Mouse (Mus musculus) gastrocnemius, postnatal 25 days (tissue): Measurements from ENCODE around the gene Gm20708. TPM values are rescaled to one million over a fixed set of nuclear protein-coding genes. Genes with fewer than 3 reads are reported as not detected.
A peak's percentile ranks its signal among the peaks of the same experiment; 100 is the strongest.

ENCODE experiments used
- DNase-seq: peaks from one replicate; pipeline ENCODE4 v3.0.0; 2022
- total RNA-seq, 2 experiments: library from RNA; stranded (reverse); gene quantifications; 1 replicate in 1 of 2; 2 replicates in 1 of 2; pipeline ENCODE4 v1.2.3; 2021

Gene Gm20708
- total RNA-seq, 2 experiments from 2014 or later = 1.0 to 1.1 TPM

DNA sequence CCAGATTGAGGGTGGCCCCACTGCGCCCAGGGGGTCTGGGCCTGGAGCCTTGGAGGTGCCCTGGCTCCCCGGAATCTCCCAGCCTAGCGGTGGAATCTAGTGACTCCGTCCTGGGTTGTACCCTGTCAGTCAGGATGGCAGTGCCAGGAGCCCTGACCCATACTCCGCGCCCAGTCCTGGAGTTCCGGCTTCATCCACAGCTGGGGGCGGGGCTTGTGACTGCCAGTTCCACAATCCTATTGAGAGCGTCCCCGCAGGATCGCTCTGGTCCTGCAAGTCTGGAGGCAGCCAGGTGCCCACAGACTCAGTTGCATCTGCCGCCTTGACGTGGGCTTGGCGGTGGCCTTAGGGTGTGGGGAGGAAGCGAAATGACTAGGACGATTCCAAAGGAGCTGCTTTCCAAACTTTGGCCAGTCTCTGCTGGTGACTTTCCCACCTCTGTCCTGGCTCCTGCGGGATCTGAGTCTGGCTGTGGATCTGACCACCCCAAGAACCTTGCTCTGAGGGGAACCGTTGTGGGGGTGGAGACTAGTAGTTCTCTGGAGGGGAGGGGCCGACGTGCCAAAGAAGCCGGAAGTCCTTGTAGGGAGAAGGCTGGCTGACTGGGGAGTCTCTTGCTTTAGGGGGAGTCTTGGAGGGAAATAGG lies 1.1 kb downstream of the Gm20708 start:
- DNase-seq = peak; percentile 86

DNA sequence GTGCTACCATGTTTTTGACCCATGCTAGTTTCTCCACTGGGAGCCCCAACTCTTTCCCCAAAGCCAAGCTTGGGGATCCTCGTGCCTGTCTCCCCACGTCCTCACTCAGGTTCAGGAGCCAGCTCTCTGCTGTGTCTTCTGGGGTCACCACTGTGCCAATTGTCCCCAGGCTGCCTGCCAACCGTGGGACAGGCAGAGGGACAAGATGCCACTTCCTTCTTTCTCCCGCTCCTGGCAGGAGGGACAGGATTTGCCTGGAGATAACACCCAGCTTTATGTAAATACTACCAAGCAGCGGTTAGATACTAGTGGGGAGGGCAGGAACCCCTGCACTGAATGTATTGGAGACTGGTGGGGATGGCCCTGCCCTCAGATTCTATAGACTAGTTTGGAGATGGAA lies 4.4 kb downstream of the Gm20708 start:
- DNase-seq = no peak

DNA sequence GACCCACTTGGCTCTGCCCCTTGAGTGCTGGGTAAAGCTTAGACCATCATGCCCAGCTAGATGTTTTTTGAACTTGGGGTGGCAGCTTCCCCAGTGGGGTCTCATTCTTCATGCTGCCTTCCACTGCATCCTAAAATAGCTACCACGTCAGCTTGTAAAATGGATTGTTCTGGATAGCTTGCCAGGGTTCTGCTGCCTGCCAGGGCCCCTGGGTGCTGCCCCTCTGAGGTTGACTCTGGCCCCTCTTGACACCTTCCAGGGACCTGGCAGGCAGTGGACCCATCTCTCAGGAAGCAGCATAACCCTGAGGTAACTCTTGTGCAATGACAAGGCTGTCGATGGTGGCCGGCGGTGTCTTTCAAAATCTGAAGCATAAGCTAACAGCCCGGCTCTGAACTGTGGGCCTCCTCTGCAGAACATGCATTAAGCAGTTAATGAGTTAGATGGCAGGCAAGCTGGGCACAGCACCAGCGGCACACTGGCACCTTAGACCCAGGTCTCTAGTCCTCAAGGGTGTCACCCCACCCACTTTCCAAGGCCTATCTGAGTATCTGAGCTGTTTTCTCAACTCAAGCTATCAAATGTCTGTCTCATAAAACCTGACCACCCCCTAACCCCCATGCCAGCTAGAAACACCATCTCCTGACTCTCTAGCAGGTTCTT lies 5.4 kb downstream of the Gm20708 start:
- no peak for DNase-seq

DNA sequence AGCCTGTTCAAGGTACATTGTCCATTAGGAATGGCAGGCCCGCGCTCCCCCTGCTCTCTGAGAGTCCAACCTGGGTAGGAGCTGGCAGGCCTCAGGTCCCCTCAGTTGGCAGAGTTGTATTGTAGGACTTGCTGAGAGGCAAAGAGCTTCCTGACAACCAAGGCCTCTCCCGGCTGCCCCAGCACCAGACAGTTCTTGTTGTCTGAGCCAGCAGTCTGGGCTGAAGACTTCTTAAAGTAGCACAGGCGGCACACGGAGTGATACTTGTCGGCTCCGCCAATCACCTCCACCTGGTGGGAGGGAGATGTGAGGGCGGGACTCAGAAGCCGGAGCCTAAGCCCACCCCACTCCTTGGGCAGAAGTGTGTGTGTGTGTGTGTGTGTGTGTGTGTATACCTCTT lies 6.4 kb downstream of the Gm20708 start:
- peak; percentile 57 for DNase-seq

DNA sequence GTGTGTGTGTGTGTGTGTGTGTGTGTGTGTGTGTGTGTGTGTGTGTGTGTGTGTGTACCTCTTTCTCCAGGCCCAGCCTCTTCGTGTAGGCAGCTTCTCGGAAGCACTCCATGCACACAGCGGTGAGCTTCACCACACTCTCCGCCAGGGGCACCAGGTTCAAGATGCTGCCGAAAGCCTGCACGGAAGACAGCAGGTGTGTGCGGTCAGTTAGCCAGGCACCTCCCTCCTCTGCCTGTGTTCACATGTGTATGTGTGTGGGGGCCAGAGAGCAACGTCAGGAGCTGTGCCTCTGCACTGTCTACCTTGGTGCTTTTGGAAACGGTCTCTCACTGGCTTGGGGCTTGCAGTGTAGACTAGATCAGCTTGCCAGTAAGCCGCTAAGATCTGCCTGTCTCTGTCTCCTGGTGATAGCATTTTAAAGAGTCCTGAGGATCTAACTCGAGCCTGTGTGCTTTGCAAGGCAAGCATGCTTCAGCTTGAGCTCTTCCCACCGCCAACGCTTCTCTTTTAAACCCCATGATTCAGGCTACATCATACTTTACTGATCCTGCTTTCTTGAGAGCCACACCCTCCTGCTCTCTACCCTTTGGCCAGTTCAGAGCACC lies 7.0 kb downstream of the Gm20708 start:
- DNase-seq = no peak

DNA sequence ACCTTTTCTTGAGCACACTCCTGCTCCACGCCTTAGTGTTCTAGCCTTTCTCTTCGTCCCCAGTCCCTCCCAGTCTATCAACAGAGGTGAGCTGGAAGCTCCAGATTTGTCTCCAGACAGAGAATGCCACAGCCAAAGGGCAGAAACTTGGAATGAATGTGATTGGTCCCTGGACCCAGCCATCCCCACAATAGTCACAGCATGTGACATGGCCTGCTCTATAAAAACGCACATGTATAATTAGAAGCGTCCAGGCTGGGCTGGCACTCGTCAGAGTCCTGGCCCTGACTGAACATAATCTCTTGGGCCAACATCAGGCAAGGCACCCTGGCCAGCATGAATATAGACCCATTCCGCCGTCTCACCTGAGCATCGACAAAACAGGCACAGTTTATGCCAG lies 9.6 kb downstream of the Gm20708 start:
- peak; percentile 84 for DNase-seq

DNA sequence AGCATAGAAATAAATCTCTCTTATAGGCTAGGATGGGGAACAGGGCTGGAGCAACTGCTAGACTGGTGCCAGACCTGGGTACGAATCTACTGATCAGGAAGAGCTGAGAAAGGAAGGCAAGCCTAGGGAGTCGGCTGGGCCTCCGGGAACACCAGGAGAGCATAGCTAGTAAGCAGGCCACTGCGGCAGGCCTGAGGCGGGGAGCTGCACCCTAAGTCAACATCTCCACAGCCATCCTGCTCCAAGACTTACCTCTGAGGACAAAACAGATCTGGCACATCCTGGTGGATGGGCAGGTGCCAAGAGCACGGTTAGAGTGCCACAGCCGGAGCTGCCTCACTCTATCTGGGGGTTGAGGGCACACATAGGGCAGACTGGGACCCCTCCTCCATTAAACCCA lies 10.7 kb downstream of the Gm20708 start:
- no peak for DNase-seq

DNA sequence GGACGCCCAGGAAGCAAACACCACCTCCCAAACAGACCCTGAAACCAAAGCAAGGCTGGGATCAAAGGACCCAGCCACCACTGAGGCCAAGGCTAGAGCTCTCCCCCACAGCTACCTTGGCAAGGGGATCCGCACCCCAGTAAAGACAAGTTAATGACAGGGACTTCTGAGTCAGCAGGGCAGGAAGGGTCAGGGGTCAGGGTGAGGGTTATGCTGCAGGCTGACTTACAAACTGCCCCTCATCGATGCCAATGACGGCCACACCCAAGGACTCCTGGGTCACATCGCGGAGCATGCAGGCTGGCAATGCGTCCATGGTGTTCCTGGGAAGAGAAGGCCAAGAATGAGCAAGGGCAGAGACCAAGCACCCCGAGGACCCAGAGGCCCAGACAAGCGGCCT lies 12.4 kb downstream of the Gm20708 start:
- no peak for DNase-seq

DNA sequence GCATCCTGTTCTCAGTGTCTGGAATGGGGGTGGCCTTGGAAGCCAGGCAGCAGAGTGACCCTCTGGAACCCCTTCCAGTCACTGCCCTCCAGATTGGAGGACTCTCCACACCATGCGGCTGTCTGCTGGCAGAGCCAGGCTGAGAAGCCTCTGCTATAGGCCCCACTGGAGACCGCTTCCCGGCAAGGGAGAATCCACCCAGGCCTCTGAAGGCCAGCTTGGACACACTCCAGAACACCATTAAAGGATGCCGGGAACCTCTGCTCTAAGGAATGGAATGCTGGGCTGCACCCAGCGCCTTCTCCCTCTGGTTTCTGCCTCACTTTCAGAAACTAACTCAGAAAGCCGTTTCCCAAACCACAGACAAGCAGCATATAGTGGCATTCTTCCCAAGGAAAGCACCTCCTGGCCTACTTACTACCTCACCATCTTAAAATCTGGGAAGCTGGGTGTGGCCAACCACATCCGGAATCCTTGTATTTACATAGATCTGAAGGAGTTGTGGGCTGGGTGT lies 13.3 kb downstream of the Gm20708 start:
- no peak for DNase-seq

DNA sequence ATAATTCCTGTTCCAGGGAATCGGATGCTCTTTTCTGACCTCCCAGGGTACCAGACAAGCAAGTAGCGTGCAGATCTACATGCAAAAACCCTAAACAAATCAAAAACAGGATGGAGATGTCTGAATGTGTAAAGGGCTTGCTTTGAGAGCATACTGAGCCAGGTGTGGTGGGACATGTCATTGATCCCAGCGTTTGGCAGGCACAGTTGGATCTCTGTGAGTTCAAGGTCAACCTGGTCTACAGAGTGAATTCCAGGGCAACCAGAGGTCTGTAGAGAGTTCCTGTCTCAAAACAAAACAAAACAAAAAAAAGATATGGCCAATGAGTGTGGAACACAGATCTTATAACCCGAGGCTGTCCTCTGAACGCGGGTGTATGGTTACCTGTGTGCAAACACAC lies 13.9 kb downstream of the Gm20708 start:
- no peak for DNase-seq

DNA sequence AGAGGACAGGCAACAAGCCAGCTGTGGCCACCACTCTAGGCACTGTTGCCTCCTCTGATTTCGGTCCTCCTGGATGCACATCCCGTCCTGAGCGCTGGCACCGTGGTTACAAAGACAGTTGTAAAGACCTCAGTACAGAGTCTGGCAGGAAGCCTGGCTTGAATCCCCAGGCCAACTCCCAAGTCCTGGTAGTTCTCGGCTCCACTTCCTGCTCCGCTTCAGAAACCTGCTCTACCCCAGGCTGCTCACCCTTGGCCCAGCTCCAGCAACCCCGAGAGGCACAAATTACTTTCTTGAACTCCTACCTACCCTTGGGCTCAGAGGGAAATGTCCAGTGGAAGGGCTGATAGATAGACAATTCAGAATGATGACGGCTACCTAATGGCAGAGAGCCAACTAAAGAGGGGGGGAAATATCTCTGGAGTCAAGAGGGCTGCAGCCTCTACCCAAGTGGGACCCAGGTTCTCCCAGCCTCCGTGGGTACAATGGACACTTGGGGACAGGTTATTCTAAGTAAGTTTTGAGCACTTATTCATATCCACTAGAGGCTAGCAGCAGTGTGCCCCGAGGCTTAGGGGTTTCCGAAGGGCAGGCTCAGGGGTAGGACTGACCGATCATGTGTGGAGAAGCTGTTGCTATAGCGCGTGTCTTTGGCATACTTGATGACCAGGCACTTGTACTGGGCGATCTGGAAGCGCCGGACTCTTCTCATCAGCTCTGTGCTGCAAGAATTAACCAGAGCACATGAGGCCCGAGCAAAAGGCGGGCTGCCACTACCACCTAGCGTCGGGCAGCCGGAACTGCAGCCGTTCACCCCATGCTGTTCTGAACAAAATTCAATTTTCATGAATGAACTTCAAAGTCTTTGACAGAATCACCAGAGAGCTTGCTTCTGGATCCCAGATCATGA lies 14.8 kb downstream of the Gm20708 start:
- peak; percentile 81 for DNase-seq

DNA sequence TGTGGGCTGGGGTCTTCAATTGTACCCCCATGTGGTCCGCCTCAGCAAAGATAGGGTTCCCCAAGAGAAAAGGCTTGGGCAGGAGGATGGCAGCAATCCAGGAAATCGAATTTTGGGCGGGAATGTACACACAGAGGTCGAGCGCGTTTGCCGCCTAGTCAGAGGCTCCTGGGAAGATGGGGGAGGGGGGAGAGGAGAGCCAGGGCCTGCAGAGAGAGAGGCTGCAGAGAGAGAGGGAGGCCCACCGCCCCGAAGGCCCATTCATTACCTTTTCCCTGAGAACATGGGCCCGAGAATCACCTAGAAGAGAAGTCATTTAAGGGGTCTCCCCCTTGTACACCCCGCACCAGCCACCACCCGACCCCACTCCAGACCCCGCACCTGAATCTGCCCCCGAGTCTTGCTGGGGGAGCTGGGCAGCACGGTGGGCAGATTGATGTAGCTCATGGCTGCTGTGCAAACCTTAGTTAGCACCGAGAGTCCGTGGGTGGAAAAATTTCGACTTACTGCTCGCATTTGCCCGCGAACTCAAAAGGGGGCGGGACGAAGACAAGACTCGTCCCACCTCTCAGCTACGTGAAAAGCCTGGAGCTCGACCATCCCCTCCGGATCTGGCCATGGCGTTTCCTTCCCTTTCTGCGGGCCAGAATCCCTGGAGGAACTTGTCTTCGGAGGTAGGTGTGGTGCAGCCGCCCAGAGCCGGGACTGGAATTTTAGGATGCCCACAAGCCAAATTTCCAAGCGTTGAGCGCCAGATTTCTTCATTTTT lies 16.0 kb downstream of the Gm20708 start, which contains the start of the genes Afmid and Tk1:
Afmid (plus strand) TSS at position 592 of the 769 bp plus-strand sequence.
Tk1 (minus strand) TSS at position 760 of the 769 bp plus-strand sequence.
- DNase-seq = peak; percentile 67

DNA sequence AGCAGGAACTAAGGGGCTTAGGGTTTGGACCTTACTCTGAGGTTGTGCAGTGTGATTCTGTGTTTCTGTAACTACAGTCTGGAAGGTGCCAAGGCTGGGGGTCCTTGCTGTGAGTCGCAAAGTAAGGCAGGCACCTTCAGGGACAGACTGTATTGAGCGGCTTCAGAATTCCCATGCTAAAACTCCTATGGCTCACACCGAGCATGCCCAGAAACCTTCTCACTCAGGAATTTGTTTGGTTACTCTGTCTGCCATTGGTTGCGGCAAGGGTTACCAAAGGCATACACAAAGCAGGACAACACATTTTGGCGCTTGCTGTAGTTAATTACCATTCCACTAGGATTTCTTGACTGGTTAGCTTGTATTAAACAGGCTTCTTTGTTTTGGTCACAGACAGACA lies 16.7 kb downstream of the Gm20708 start:
- DNase-seq = no peak

DNA sequence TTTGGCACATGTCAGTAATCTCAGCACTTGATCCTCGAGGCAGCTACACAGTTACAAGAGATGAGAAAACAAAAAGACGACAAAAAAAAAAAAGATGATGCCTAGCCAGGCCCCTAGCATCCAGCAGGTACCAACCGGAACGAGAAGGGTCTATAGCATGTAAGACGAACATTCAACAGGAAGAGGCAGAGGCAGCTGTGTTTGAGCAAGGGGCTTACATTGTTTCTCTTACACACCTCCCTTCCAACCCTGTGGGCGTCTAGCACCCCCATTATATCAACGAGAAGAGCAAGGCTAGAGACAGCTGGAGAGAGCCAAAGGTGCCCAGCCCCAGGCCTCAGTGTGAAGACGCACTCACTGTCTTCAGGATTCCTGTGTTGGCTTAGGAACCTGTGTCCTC lies 17.4 kb downstream of the Gm20708 start:
- DNase-seq = no peak

DNA sequence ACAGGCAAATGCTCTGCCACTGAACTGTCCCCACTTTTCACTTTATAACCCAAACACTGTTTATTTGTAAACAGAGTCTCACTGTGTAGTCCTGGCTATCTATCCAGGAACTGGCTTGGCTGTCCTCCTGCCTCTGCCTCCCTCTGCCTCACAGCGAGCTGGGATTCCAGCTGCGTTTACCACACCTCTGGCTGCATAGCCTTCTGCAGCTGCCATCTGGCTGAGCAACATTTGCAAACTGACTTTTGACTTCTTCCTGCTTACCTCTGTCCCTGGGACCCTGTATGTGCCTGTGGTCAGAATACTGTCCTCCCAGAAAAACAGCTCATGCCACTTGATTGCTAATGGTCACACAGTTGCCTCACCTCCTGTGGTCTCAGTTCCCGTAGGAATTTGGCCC lies 17.9 kb downstream of the Gm20708 start:
- no peak for DNase-seq

DNA sequence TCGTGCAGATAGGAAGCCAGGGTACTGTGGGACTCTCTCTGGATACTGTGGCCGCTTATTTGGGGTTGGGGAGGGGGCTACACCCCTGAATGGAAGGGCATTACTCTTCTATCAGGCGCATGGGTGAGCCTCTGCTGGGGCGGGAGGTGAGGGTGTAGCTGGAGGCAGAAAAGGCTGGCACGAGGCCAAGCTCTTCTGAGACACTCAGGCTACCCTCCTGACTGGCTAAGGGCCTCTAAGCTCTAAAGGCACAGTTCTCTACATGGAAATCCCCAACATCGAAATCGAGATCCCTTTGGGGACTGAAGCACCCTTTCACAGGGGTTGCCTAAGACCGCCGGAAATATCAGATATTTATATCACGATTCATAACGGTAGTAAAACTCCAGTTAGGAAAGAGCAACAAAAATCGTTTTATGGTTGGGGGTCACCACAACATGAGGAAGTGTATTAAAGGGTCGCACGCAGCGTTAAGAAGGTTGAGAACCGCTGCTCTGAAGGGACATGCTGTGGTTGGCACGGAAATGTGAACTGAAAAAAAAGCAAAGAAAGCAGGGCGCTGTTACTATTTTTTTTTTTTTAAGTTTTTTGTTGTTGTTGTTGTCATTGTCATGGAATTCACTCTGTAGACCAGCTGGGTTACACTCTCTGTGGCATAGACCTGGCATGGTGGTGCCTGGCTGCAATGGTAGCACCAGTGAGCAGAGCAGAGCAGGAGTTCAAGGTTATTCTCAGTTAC lies 18.9 kb downstream of the Gm20708 start:
- DNase-seq = no peak

DNA sequence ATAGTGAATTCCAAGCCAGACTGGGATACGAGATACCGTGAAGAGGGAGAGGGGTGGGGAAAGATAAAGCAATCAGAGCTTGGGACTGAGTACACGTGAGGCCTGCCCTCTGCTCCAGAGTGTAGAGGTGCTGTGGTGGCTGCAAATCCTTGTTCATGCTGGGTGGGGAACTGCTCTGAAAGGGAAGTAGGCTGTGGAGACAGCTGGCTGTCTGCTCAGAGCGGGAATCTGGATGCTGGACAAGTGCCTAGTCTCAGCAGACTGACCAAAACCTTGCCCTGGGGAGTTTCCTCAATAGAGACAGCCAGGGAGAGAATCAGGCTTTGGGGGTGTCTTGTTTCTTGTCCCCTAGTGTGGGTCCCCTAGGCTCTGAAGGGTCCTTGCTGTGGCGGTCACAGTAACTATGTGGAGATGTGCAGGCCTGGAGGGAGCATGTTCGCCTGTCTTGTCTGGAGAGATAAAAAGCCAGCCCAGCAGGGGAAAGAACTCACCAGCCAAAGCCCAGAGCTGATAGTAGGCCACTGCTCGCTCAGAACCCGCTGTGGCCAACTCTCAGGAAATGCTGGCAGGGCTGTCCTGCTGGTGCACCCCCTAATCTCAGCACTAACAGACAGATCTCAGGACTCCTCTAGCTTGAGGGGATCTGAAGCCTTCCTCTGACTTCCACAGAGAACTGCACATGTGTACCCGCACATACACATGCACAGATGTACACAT lies 19.6 kb downstream of the Gm20708 start:
- DNase-seq = no peak

DNA sequence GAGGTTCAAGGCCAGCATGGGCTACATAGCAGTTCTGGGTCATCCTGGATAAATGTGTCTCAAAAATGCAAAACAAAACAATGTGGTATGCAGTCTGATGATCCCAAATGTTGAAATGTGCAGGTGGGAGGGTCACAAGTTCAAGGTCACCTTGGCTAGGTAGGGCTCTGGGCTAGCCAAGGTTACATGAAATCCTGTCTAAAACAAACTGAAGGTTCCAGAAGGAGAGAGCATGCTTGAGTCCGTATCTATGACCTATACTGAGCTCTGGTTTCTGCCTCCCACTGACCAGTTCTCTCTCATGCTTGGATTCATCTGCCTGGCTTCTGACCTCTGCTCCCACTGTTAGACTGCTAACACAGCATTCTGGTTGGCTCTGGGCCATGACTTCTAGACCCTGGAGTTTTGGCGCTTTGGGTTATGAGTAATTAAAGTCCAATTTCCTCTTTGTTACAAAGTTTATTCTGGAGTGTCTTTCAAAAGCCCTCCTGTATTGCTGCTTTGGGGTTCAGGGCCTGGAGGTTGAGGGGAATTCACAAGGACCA lies 20.3 kb downstream of the Gm20708 start:
- no peak for DNase-seq

DNA sequence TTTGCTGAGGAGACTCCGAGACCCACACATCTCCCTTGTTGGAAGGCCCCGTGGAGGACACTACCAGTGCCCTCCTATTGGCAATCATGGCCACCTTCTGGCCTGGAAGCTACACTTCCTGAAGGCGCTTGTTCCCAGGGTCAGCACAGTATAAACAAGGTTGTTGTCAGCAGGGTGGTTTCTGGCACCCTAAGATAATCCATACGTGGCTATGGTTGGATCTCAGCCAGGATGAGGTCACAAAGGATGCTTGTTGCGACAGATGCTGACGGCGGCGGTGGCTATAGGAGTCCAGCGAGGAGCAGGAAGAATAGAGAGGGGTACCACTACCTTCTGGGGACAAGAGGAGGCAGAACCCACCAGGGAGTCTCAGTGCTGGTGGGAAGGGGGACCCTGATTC lies 20.9 kb downstream of the Gm20708 start:
- DNase-seq = no peak
